Mouse (Mus musculus): ENCODE results near the gene Hmgb1.
"Not testable (repeated sequence)": the region's sequence is repeated elsewhere in the genome, so short reads cannot be mapped to it uniquely, and the experiment has no call there.

Gene Hmgb1

DNA sequence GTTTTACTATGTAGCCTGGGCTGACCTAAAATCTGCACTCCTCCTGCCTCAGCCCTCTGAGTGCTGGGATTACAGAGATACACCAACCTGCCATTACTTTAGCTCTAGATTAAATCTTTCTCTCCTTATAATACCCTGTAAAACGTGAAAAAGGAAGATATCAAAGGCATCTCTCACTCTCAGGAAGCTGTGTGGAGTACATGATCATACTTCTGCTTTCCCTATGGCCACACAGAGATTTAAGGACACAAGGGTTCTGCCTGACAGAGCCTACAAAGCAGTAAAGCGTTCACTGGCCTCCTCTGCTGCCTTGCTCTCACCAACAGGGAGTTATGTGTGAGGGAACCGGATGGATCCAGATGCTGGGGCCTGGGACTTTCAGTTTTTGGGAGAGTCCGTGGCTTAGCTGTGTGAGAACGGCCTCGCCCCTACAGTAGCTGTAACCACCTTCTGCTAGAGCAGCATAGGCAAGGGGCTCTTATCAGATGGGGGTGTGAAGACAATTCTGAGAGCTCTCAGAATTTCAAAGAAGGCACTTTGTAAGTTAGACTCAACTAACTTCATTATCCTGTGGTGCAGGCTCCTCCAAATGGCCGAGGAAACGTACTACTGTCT, 36.8 kb downstream of the Hmgb1 start:
- no peak for DNase-seq (ENCODE audit: low read depth, low spot score)

GRCm38 (mm10) chr5:149146691-149147090, 37.6 kb downstream of the Hmgb1 start:
- DNase-seq (ENCODE audit: low read depth, low spot score) = no peak

DNA sequence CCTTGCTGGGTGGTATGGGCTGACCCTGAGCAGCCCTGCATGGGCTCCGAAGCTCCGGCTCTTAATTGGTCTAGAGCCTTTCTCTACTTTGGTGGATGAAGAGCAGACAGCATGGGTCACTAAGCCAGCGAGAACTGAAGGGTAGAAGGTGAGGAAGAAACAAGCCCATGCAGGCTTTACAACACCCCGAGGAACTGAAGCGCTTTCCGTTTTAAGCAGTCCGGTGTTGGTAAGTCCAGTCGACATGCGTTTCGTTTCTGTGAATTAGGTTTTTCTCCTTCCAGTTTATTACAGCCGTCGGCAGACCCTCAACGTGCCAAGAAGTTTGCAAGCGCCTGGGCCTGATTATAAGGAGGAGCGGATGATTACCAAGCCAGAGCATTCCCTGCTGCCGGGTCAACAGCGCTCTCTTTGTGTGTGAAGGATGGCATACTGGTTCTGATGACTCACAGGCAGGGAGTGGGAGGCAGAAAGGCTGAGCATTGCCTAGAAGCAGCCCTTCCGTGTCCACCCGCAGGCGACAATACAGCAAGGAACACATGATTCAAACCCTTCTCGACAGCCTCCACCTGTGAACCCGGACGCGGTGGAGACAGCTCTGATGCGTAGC, 40.4 kb downstream of the Hmgb1 start:
- DNase-seq (ENCODE audit: low read depth, low spot score) = no peak

GRCm38 (mm10) chr5:149141155-149141554, 43.1 kb downstream of the Hmgb1 start:
- DNase-seq (ENCODE audit: low read depth, low spot score) = not testable (repeated sequence)

- DNase-seq (ENCODE audit: low read depth, low spot score) = no peak
Measured at GRCm38 (mm10) chr5:149140336-149140735, 44.0 kb downstream of the Hmgb1 start.

GRCm38 (mm10) chr5:149138087-149138486, 46.2 kb downstream of the Hmgb1 start:
- DNase-seq (ENCODE audit: low read depth, low spot score) = not testable (repeated sequence)

- no peak for DNase-seq (ENCODE audit: low read depth, low spot score)
Measured at GRCm38 (mm10) chr5:149137447-149137846, 46.8 kb downstream of the Hmgb1 start.

GRCm38 (mm10) chr5:149136933-149137365, 47.3 kb downstream of the Hmgb1 start:
- no peak for DNase-seq (ENCODE audit: low read depth, low spot score)

GRCm38 (mm10) chr5:149135455-149136354, 48.6 kb downstream of the Hmgb1 start:
- DNase-seq (ENCODE audit: low read depth, low spot score) = no peak

DNA sequence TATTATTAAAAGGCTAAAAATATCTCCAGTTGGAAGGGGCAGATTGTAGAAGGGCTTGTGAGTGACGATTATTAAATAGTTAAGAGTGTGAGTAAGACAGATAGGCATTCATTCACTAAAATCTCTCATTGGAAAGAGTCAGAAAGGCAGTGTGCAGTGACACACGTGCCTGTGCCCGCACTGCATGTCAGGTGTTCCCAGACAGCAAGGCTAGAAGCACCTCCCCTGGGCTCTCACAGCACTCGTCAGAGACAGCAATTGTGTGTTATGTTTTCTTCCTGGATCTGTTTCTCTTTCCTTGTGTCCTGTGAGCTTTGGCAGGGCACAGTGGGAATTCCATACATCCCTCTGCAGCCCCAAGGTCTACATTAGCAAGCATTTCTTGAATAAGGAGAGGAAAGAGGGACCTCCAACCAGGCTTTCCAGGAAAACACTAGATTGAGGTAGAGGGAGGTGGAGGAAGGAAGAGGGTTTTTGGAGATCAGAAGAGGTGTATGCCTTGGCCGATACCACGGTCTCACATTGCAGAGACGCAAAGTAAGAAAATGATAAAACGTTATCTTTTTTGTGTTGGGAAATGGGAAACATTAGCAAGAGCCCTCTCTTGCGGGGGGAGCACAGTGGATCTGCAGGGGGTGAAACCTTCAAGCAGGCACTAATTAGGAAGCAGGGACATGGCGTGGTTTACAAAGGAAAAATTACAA, 49.4 kb downstream of the Hmgb1 start:
- no peak for DNase-seq (ENCODE audit: low read depth, low spot score)

GRCm38 (mm10) chr5:149128473-149128872, 55.8 kb downstream of the Hmgb1 start:
- no peak for DNase-seq (ENCODE audit: low read depth, low spot score)

DNA sequence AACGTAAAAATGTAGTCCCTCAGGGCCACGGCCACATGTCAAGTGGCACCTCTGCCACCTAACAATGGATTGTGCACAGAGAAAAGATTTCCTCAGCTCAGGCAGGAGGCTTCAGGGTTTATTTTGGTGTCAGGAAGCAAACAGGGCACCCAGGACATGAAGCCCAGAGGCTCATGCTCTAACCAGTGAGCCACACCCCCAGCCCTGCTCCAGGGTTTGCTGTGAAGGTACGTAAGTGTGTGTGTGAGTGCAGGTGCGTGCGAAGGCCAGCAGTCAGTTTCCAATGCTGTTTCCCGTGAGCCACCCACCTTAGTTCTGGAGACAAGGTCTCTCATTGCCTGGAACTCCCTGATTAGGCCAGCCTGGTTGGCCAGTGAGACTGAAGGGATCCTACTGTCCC, 60.5 kb downstream of the Hmgb1 start:
- no peak for DNase-seq (ENCODE audit: low read depth, low spot score)

DNA sequence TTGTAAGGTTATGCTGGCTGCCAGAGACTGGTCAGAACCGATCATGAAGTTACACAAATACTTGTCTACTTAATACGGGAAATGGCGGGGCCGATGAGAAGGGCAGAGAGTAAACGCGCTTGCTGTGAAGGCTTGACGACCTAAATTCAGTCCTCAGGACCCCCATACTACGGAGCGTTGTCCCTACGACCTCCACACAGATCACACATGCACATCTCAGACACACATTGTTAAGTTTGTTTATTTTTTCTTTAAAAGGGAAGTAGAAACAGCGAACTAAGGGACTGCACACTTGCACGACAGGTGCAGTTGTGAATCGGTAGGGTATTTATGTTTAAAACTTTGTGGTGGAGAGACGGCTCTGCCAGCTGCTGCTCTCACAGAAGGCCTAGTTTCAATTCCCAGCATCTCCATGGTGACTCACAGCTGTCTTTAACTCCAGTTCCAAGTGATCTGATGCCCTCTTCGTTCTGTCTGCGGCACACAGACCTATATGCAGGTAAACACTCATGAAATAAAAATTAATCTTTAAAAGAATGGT, 64.9 kb downstream of the Hmgb1 start:
- no peak for DNase-seq (ENCODE audit: low read depth, low spot score)

DNA sequence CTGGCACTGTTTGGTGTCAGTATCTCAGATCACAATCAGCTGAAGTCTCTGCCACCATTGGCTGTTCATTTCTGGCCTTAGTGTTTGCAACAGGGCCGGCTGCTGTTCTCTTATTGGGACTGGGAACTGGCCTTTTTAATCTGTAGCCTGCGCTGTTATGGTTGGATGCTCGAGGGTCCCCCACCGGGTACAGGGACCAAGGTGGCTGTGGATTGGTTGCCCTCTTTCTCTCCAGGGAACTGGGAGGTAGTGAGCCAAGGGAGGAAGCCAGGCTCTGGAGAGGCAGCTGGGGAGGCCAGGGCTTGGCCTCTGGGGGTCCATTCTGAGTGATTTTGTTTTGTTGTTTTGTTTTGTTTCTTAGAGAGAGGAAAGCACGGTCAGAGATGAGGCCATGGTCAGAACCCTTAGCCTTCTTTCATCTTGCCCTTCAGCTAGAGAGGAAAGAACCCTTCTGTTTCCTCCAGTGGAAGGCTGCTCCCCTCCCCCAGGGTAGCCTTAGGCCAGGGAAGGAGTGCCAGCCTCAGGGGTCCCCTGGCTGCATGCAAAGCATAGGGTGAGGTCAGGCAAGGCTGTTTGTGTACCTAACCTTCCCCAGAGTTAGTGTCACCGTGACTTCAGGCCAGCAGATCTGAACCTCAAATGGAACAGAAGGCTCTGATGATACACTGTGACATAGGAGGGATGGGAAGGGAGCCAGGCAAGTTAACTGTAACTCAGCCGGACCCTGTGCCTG, 66.3 kb downstream of the Hmgb1 start:
- DNase-seq (ENCODE audit: low read depth, low spot score) = no peak

GRCm38 (mm10) chr5:149114587-149114986, 69.7 kb downstream of the Hmgb1 start:
- no peak for DNase-seq (ENCODE audit: low read depth, low spot score)

DNA sequence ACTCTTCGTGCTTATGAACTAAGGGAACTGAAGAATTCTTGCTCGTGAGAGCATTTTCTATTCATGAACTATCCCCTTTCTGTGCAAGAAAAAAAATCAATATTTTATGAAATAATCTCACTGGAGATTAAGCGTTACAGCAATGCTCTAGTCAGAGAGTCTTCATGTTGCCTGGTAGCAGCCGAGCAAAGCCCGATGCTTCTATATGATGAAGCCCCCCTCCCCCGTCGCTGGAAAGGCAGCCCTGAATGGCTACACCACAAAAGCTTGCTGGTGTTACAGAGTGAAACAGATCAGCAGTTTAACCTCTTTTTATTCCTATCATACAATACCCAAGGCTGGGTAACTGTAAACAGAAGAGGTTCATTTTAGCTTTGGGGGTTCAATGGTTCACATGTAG, 70.3 kb downstream of the Hmgb1 start:
- no peak for DNase-seq (ENCODE audit: low read depth, low spot score)

DNA sequence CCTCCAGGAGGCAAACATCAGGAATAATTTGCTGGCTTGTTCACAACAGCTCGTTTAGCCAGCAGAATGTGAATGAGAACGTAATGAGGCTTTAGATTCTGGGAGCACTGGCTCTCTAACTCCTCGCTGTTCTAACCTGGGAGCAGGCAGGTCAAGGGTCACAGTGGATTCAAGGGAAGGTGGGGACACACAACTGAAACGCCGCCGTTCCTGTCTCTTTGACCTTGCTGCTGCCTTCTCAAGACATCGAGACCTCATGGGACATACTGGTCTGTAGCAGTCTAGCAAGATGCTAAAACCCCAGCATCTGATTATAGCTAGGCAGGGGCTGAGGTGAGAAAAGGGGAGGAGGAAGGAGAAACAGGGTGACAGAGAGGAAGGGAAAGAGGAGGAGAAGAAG, 70.8 kb downstream of the Hmgb1 start:
- no peak for DNase-seq (ENCODE audit: low read depth, low spot score)

GRCm38 (mm10) chr5:149112559-149112958, 71.7 kb downstream of the Hmgb1 start:
- no peak for DNase-seq (ENCODE audit: low read depth, low spot score)

GRCm38 (mm10) chr5:149109220-149109619, 75.1 kb downstream of the Hmgb1 start:
- no peak for DNase-seq (ENCODE audit: low read depth, low spot score)

DNA sequence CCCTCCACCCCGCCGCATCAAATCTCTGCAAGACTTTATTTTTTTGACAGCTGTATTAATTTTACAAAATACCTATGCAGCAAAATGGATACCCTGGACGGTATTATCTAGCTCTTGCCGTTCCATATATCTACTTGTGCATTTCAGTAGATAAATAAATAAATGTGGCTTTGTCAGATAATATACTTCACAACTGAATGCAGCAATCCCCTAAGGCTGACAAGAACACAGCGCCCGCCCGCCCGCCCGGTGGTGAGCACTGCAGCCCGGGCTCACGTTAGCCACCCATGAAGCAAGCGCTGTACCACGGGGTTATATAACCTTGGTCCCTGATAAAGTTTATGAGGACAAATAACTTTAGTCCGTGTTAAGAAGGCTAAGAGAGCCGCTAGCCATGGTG, 76.1 kb downstream of the Hmgb1 start:
- DNase-seq (ENCODE audit: low read depth, low spot score) = no peak

- DNase-seq (ENCODE audit: low read depth, low spot score) = no peak
Measured at GRCm38 (mm10) chr5:149107566-149107965, 76.7 kb downstream of the Hmgb1 start.

Measured in retina, postnatal 7 days (tissue).